ENCODE assay signal across 8 mouse cellular contexts in the genomic region with DNA sequence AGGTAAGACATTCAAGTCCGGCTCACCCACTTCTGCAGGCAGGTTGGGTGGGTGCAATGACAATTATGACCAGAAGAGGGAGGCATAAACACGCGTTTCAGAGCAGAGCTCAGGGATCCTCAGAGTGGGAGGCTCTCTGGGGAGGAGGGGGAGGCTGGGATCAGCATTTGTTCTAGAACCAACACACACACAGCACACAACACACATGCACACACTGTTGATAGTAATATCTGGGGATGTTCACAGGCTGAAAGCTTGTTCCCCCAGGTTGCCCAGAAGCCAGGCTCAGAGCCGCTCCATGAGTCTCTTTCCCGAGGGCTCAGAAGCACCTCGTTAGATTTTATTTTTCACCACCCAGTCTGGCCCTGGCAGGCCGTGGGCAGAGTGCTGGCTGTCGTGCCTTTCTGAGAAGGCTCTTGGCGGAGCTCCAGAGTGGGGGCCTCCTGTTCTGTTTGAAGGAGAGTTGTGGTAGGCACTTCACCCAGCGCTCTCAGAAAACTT.
DNase-seq lines count a peak whose midpoint lies in the region; ATAC-seq and TF ChIP-seq lines count a peak whose summit lies in the region.

No protein-coding gene starts in this region.

- no peak overlapping the region for H3K4me2 ChIP-seq in intestine, embryonic 15.5 days (replicated peaks)
- H3K4me2 ChIP-seq in midbrain, embryonic 12.5 days (replicated peaks): no peak overlapping the region

- 36% methylated on average over 10 of the region's 10 CpGs for WGBS in heart, embryonic 10.5 days
- whole genome bisulfite sequencing in intestine, embryonic 15.5 days: 30% methylated on average over 10 of the region's 10 CpGs
- 46% methylated on average over 10 of the region's 10 CpGs for WGBS in midbrain, embryonic 12.5 days
- 33% methylated on average over 10 of the region's 10 CpGs for WGBS in small intestine, adult 2 months

- H3K9me3 ChIP-seq in heart, embryonic 10.5 days: no peaks in the 10 kb centered on the region
- no peaks in the 10 kb centered on the region for H3K9me3 ChIP-seq in intestine, embryonic 15.5 days
- H3K9me3 ChIP-seq in midbrain, embryonic 12.5 days: no peaks in the 10 kb centered on the region

- no peak overlapping the region for H3K9ac ChIP-seq in intestine, embryonic 15.5 days
- no peak overlapping the region for H3K9ac ChIP-seq in midbrain, embryonic 12.5 days (replicated peaks)

- no peak overlapping the region for H3K4me3 ChIP-seq in heart, embryonic 10.5 days
- no peak overlapping the region for H3K4me3 ChIP-seq in intestine, embryonic 15.5 days (replicated peaks)
- H3K4me3 ChIP-seq in midbrain, embryonic 12.5 days: no peak overlapping the region
- no peak overlapping the region for H3K4me3 ChIP-seq in small intestine, adult 2 months (ENCODE audit: low read depth, low read length)

- no peak for TF ChIP-seq POLR2A in small intestine, adult 2 months (IDR thresholded peaks at IDR 0.05; ENCODE audit: low read depth, low read length)

- peak; percentile 76 for ATAC-seq in intestine, embryonic 15.5 days
- peak; percentile 73 for ATAC-seq in midbrain, embryonic 12.5 days (ENCODE audit: low FRiP score, low read depth)

- H3K27ac ChIP-seq in heart, embryonic 10.5 days: no peak overlapping the region
- H3K27ac ChIP-seq in intestine, embryonic 15.5 days: no peak overlapping the region
- H3K27ac ChIP-seq in midbrain, embryonic 12.5 days (replicated peaks): no peak overlapping the region
- H3K27ac ChIP-seq in small intestine, adult 2 months (ENCODE audit: insufficient read depth, low read depth, low read length): no peak overlapping the region

- no peaks in the 10 kb centered on the region for H3K36me3 ChIP-seq in heart, embryonic 10.5 days
- H3K36me3 ChIP-seq in intestine, embryonic 15.5 days: no peaks in the 10 kb centered on the region
- no peaks in the 10 kb centered on the region for H3K36me3 ChIP-seq in midbrain, embryonic 12.5 days
- no peaks in the 10 kb centered on the region for H3K36me3 ChIP-seq in small intestine, adult 2 months (ENCODE audit: control insufficient read depth, insufficient read depth, low read length)

- DNase-seq in heart, adult 11 months: peak; percentile 95
- DNase-seq in heart, embryonic 10.5 days (ENCODE audit: low spot score): no peak
- DNase-seq in embryo, embryonic 11.5 days (ENCODE audit: low read depth, low spot score): peak; percentile 63
- peak; percentile 34 to 38 for DNase-seq in gastrocnemius, postnatal 36 days
- DNase-seq in left cerebral cortex, postnatal 10 days (ENCODE audit: extremely low spot score in 1 of 2, low spot score in 2 of 2): peak; percentile 88 to 90

- intact Hi-C loops in gastrocnemius, postnatal 36 days (cut with DNase I): loop anchor here (2.0 kb wide), 2 partner anchors 110 to 140 kb away; no protein-coding TSS in a partner anchor
- intact Hi-C loops in left cerebral cortex, postnatal 10 days (cut with DNase I): loop anchor here (2.0 to 5.0 kb wide), 3 partner anchors 114 to 294 kb away; no protein-coding TSS in a partner anchor

- no peaks in the 10 kb centered on the region; the same call in 1 of the 2 replicates for H3K4me1 ChIP-seq in heart, embryonic 10.5 days
- no peaks in the 10 kb centered on the region for H3K4me1 ChIP-seq in intestine, embryonic 15.5 days (replicated peaks)
- peaks cover 4% of the 10 kb centered on the region for H3K4me1 ChIP-seq in midbrain, embryonic 12.5 days
- H3K4me1 ChIP-seq in small intestine, adult 2 months (ENCODE audit: control insufficient read depth, insufficient read depth, insufficient read length, low read length): no peaks in the 10 kb centered on the region

- TF ChIP-seq CTCF in small intestine, adult 2 months (IDR thresholded peaks at IDR 0.05; ENCODE audit: extremely low read depth, insufficient read length, insufficient replicate concordance, low read depth, low read length): peak; percentile 91; the same call in 1 of the 2 replicates

- H3K27me3 ChIP-seq in heart, embryonic 10.5 days (ENCODE audit: insufficient read depth, poor library complexity, severe bottlenecking): peaks cover 17% of the 10 kb centered on the region; the same call in 1 of the 2 replicates
- no peaks in the 10 kb centered on the region for H3K27me3 ChIP-seq in intestine, embryonic 15.5 days (replicated peaks)
- H3K27me3 ChIP-seq in midbrain, embryonic 12.5 days: 0 out of 2 replicates have a peak, but pooled peaks cover 11% of the 10 kb centered on the region
- no peaks in the 10 kb centered on the region for H3K27me3 ChIP-seq in small intestine, adult 2 months (ENCODE audit: control insufficient read depth, insufficient read depth, low read length)
